Mouse (Mus musculus): ENCODE results near the gene Elmod1. TPM values are rescaled to one million over a fixed set of nuclear protein-coding genes. Genes with fewer than 3 reads are reported as not detected.

Elmod1 gene
- polyA plus RNA-seq, 1 experiment, result 1.3 TPM

GRCm38 (mm10) chr9:53973929-53974327 is 1.2 kb downstream of the Elmod1 start:
- no peak overlapping the region for H3K27ac ChIP-seq (ENCODE audit: control insufficient read depth, insufficient read depth, low read depth, low read length, poor library complexity)
- TF ChIP-seq POLR2A (IDR thresholded peaks at IDR 0.05; ENCODE audit: borderline replicate concordance, control insufficient read depth, low read depth, low read length) (no peak), CTCF (IDR thresholded peaks at IDR 0.05; ENCODE audit: control insufficient read depth, insufficient read depth, low read length) (no peak)
- WGBS, result 26% methylated on average over 13 of the region's 13 CpGs
- H3K4me1 ChIP-seq (ENCODE audit: control insufficient read depth, insufficient read depth, low read length), result no peaks in the 10 kb centered on the region; the same call in 1 of the 2 replicates
- no peak overlapping the region for H3K4me3 ChIP-seq (replicated peaks; ENCODE audit: control insufficient read depth, low read depth, low read length)

- H3K27ac ChIP-seq (ENCODE audit: control insufficient read depth, insufficient read depth, low read depth, low read length, poor library complexity), result no peak overlapping the region
- H3K4me3 ChIP-seq (replicated peaks; ENCODE audit: control insufficient read depth, low read depth, low read length), result no peak overlapping the region
- no peaks in the 10 kb centered on the region; the same call in 1 of the 2 replicates for H3K4me1 ChIP-seq (ENCODE audit: control insufficient read depth, insufficient read depth, low read length)
- WGBS, result 61% methylated on average over 5 of the region's 5 CpGs
- TF ChIP-seq POLR2A (IDR thresholded peaks at IDR 0.05; ENCODE audit: borderline replicate concordance, control insufficient read depth, low read depth, low read length), result no peak
- no peak for TF ChIP-seq CTCF (IDR thresholded peaks at IDR 0.05; ENCODE audit: control insufficient read depth, insufficient read depth, low read length)
These were observed 1.9 kb downstream of the Elmod1 start for GRCm38 (mm10) chr9:53973241-53973640.

- H3K4me1 ChIP-seq (ENCODE audit: control insufficient read depth, insufficient read depth, low read length), result no peaks in the 10 kb centered on the region; the same call in 1 of the 2 replicates
- no peak overlapping the region for H3K4me3 ChIP-seq (replicated peaks; ENCODE audit: control insufficient read depth, low read depth, low read length)
- no peak overlapping the region for H3K27ac ChIP-seq (ENCODE audit: control insufficient read depth, insufficient read depth, low read depth, low read length, poor library complexity)
- TF ChIP-seq POLR2A (IDR thresholded peaks at IDR 0.05; ENCODE audit: borderline replicate concordance, control insufficient read depth, low read depth, low read length), result no peak
- TF ChIP-seq CTCF (IDR thresholded peaks at IDR 0.05; ENCODE audit: control insufficient read depth, insufficient read depth, low read length), result no peak
These were observed 2.7 kb downstream of the Elmod1 start for GRCm38 (mm10) chr9:53972358-53972757.

- TF ChIP-seq POLR2A (IDR thresholded peaks at IDR 0.05; ENCODE audit: borderline replicate concordance, control insufficient read depth, low read depth, low read length) (no peak), CTCF (IDR thresholded peaks at IDR 0.05; ENCODE audit: control insufficient read depth, insufficient read depth, low read length) (no peak)
- Histone ChIP-seq H3K27ac (ENCODE audit: control insufficient read depth, insufficient read depth, low read depth, low read length, poor library complexity) (no peak overlapping the region), H3K4me1 (ENCODE audit: control insufficient read depth, insufficient read depth, low read length) (no peaks in the 10 kb centered on the region; the same call in 1 of the 2 replicates), H3K4me3 (replicated peaks; ENCODE audit: control insufficient read depth, low read depth, low read length) (no peak overlapping the region)
- WGBS, result 72% methylated on average over 9 of the region's 9 CpGs
These were observed 7.3 kb downstream of the Elmod1 start for GRCm38 (mm10) chr9:53967610-53968368.

- H3K27ac ChIP-seq (ENCODE audit: control insufficient read depth, insufficient read depth, low read depth, low read length, poor library complexity), result no peak overlapping the region
- no peaks in the 10 kb centered on the region for H3K4me1 ChIP-seq (ENCODE audit: control insufficient read depth, insufficient read depth, low read length)
- WGBS, result 67% methylated on average over 11 of the region's 11 CpGs
- no peak for TF ChIP-seq CTCF (IDR thresholded peaks at IDR 0.05; ENCODE audit: control insufficient read depth, insufficient read depth, low read length)
- TF ChIP-seq POLR2A (IDR thresholded peaks at IDR 0.05; ENCODE audit: borderline replicate concordance, control insufficient read depth, low read depth, low read length), result no peak
- no peak overlapping the region for H3K4me3 ChIP-seq (replicated peaks; ENCODE audit: control insufficient read depth, low read depth, low read length)
These were observed 18.1 kb downstream of the Elmod1 start for GRCm38 (mm10) chr9:53957021-53957420.

GRCm38 (mm10) chr9:53954853-53955252 is 20.2 kb downstream of the Elmod1 start:
- WGBS, result 42% methylated on average over 6 of the region's 6 CpGs
- no peak overlapping the region for H3K27ac ChIP-seq (ENCODE audit: control insufficient read depth, insufficient read depth, low read depth, low read length, poor library complexity)

GRCm38 (mm10) chr9:53947463-53947862 is 27.6 kb downstream of the Elmod1 start:
- WGBS, result 90% methylated on average over 2 of the region's 2 CpGs
- TF ChIP-seq POLR2A (IDR thresholded peaks at IDR 0.05; ENCODE audit: borderline replicate concordance, control insufficient read depth, low read depth, low read length) (no peak), CTCF (IDR thresholded peaks at IDR 0.05; ENCODE audit: control insufficient read depth, insufficient read depth, low read length) (no peak)
- Histone ChIP-seq H3K4me3 (replicated peaks; ENCODE audit: control insufficient read depth, low read depth, low read length) (no peak overlapping the region), H3K27ac (ENCODE audit: control insufficient read depth, insufficient read depth, low read depth, low read length, poor library complexity) (no peak overlapping the region), H3K4me1 (ENCODE audit: control insufficient read depth, insufficient read depth, low read length) (no peaks in the 10 kb centered on the region)

More at GRCm38 (mm10) chr9:53954853-53955252, 20.2 kb downstream of the Elmod1 start:
- TF ChIP-seq CTCF (IDR thresholded peaks at IDR 0.05; ENCODE audit: control insufficient read depth, insufficient read depth, low read length) (no peak), POLR2A (IDR thresholded peaks at IDR 0.05; ENCODE audit: borderline replicate concordance, control insufficient read depth, low read depth, low read length) (no peak)
- Histone ChIP-seq H3K4me3 (replicated peaks; ENCODE audit: control insufficient read depth, low read depth, low read length) (no peak overlapping the region), H3K4me1 (ENCODE audit: control insufficient read depth, insufficient read depth, low read length) (no peaks in the 10 kb centered on the region)

- no peak overlapping the region for H3K27ac ChIP-seq (ENCODE audit: control insufficient read depth, insufficient read depth, low read depth, low read length, poor library complexity)
- TF ChIP-seq POLR2A (IDR thresholded peaks at IDR 0.05; ENCODE audit: borderline replicate concordance, control insufficient read depth, low read depth, low read length), result no peak
- TF ChIP-seq CTCF (IDR thresholded peaks at IDR 0.05; ENCODE audit: control insufficient read depth, insufficient read depth, low read length), result no peak
- 53% methylated on average over 3 of the region's 3 CpGs for WGBS
- H3K4me3 ChIP-seq (replicated peaks; ENCODE audit: control insufficient read depth, low read depth, low read length), result no peak overlapping the region
- no peaks in the 10 kb centered on the region for H3K4me1 ChIP-seq (ENCODE audit: control insufficient read depth, insufficient read depth, low read length)
These were observed 36.5 kb downstream of the Elmod1 start for GRCm38 (mm10) chr9:53938555-53938954.
